Mouse (Mus musculus) CH12.LX (cell line): ENCODE measurements around the gene Spns3. TPM values are rescaled to one million over a fixed set of nuclear protein-coding genes. Genes with fewer than 3 reads are reported as not detected.

Experiments
- DNase-seq: peaks from one replicate; pipeline ENCODE4 v3.0.0-alpha.2; 2013; ENCODE audit errors: extremely low read depth
- H3K27ac ChIP-seq: 2 replicates; pipeline ENCODE4 v1.5.1; 2012; ENCODE audit warnings: low read depth, mild to moderate bottlenecking, control low read depth, moderate library complexity; ENCODE audit not compliant: insufficient read depth
- H3K27me3 ChIP-seq: replicated peaks from 2 replicates; pipeline ENCODE3; 2012; ENCODE audit warnings: inconsistent platforms
- H3K36me3 ChIP-seq, 2 experiments: replicated peaks in 1 of 2; 2 replicates each; pipeline versions ENCODE3 to v1.6.1; 2012; ENCODE audit warnings: inconsistent platforms in 1 of 2, low read length in 1 of 2, mild to moderate bottlenecking in 1 of 2, mixed read lengths in 1 of 2, moderate library complexity in 1 of 2; ENCODE audit not compliant: control insufficient read depth in 1 of 2, insufficient read depth in 1 of 2
- H3K4me1 ChIP-seq, 2 experiments: 2 replicates each; pipeline ENCODE4 v1.6.1; 2012; ENCODE audit warnings: inconsistent platforms in 1 of 2, moderate library complexity in 1 of 2; ENCODE audit not compliant: insufficient read depth in 2 of 2, control insufficient read depth in 1 of 2
- H3K4me2 ChIP-seq: 2 replicates; pipeline ENCODE4 v1.6.1; 2012; ENCODE audit warnings: low read depth, mild to moderate bottlenecking, control low read depth; ENCODE audit not compliant: poor library complexity, insufficient read depth, severe bottlenecking
- H3K4me3 ChIP-seq, 3 experiments: fragments of 150-350 bp in 1 of 3; sonication (generic) in 1 of 3; replicated peaks in 1 of 3; 2 replicates each; pipeline versions ENCODE3 to v1.5.1; 2011 to 2012; ENCODE audit warnings: low read depth in 2 of 3, low read length in 2 of 3, mild to moderate bottlenecking in 2 of 3, moderate library complexity in 2 of 3, control low read depth in 1 of 3, improper control_type of control experiment in 1 of 3, inconsistent platforms in 1 of 3, mixed read lengths in 1 of 3; ENCODE audit not compliant: poor library complexity in 1 of 3
- H3K79me2 ChIP-seq: replicated peaks from 2 replicates; pipeline ENCODE4 v1.6.1; 2012; ENCODE audit warnings: mild to moderate bottlenecking, moderate library complexity; ENCODE audit not compliant: control insufficient read depth, poor library complexity, insufficient read depth, severe bottlenecking; ENCODE audit errors: extremely low read depth
- H3K9ac ChIP-seq: 2 replicates; pipeline ENCODE4 v1.6.1; 2012; ENCODE audit warnings: low read depth, mild to moderate bottlenecking, control low read depth, moderate library complexity; ENCODE audit not compliant: insufficient read depth
- H3K9me3 ChIP-seq: replicated peaks from 2 replicates; pipeline ENCODE3; 2012; ENCODE audit warnings: low read length, inconsistent platforms, mixed read lengths
- BHLHE40 ChIP-seq: IDR thresholded peaks from 2 replicates; pipeline ENCODE4 v1.6.1; 2011; ENCODE audit warnings: mild to moderate bottlenecking, low read depth, low read length, improper control_type of control experiment
- CHD2 ChIP-seq: IDR thresholded peaks from 2 replicates; pipeline ENCODE4 v1.6.1; 2011; ENCODE audit warnings: low read length, improper control_type of control experiment
- CTCF ChIP-seq, 2 experiments: IDR thresholded peaks in 1 of 2; conservative IDR thresholded peaks in 1 of 2; 2 replicates each; pipeline ENCODE4 v1.5.1; 2011 to 2012; ENCODE audit warnings: low read depth in 2 of 2, low read length in 2 of 2, improper control_type of control experiment in 1 of 2, inconsistent platforms in 1 of 2, mild to moderate bottlenecking in 1 of 2, moderate library complexity in 1 of 2
- E2F4 ChIP-seq: IDR thresholded peaks from 2 replicates; pipeline ENCODE4 v1.6.1; 2011; ENCODE audit warnings: low read depth, low read length, improper control_type of control experiment; ENCODE audit not compliant: insufficient replicate concordance
- HCFC1 ChIP-seq: IDR thresholded peaks from 2 replicates; pipeline ENCODE4 v1.6.1; 2012; ENCODE audit warnings: low read depth, mild to moderate bottlenecking, inconsistent platforms, low read length, improper control_type of control experiment
- JUND ChIP-seq: conservative IDR thresholded peaks from 2 replicates; pipeline ENCODE4 v1.6.1; 2011; ENCODE audit warnings: low read depth, low read length, improper control_type of control experiment
- MAFK ChIP-seq: IDR thresholded peaks from 2 replicates; pipeline ENCODE4 v1.6.1; 2011; ENCODE audit warnings: low read length, improper control_type of control experiment; ENCODE audit not compliant: insufficient replicate concordance
- MEF2A ChIP-seq: IDR thresholded peaks from 2 replicates; pipeline ENCODE4 v1.6.1; 2014; ENCODE audit warnings: low read depth, mild to moderate bottlenecking, inconsistent platforms, low read length, improper control_type of control experiment, borderline replicate concordance
- NELFE ChIP-seq: IDR thresholded peaks from 2 replicates; pipeline ENCODE4 v1.6.1; 2011; ENCODE audit warnings: low read depth, low read length, improper control_type of control experiment
- POLR2A ChIP-seq: IDR thresholded peaks from 2 replicates; pipeline ENCODE4 v1.6.1; 2011; ENCODE audit warnings: low read depth, mild to moderate bottlenecking, improper control_type of control experiment, low read length
- POLR2AphosphoS2 ChIP-seq: IDR thresholded peaks from 2 replicates; pipeline ENCODE4 v1.6.1; 2011; ENCODE audit warnings: low read depth, low read length, improper control_type of control experiment
- RCOR1 ChIP-seq: conservative IDR thresholded peaks from 2 replicates; pipeline ENCODE4 v1.6.1; 2012; ENCODE audit warnings: low read depth, mild to moderate bottlenecking, inconsistent platforms, low read length, improper control_type of control experiment
- SIN3A ChIP-seq: IDR thresholded peaks from 2 replicates; pipeline ENCODE4 v1.6.1; 2012; ENCODE audit warnings: low read length, improper control_type of control experiment, inconsistent platforms
- SMC3 ChIP-seq: IDR thresholded peaks from 2 replicates; pipeline ENCODE4 v1.6.1; 2011; ENCODE audit warnings: low read depth, low read length, improper control_type of control experiment
- UBTF ChIP-seq: IDR thresholded peaks from 2 replicates; pipeline ENCODE4 v1.6.1; 2012; ENCODE audit warnings: low read depth, mild to moderate bottlenecking, inconsistent platforms, low read length, improper control_type of control experiment, moderate library complexity
- ZC3H11A ChIP-seq: IDR thresholded peaks from 2 replicates; pipeline ENCODE4 v1.6.1; 2012; ENCODE audit warnings: low read depth, mild to moderate bottlenecking, inconsistent platforms, low read length, improper control_type of control experiment
- dilution Hi-C: fragments of 300-500 bp; cut with MboI; formaldehyde crosslinking; loops from 2 replicates; pipeline ENCODE4 v1.14.3; 2020; ENCODE audit warnings: low sequenced_read_pairs; ENCODE audit not compliant: extremely low pct_unique_long_range_greater_than_20kb, extremely low pct_ligation_motif_present
- in situ Hi-C: fragments of 300-500 bp; cut with MboI; formaldehyde crosslinking; loops from 3 replicates; pipeline ENCODE4 v1.14.3; 2019; ENCODE audit warnings: low sequenced_read_pairs, low pct_ligation_motif_present, low pct_unique_long_range_greater_than_20kb, mixed read lengths
- polyA plus RNA-seq: library from polyadenylated mRNA; unstranded; fragments of >175 nt; gene quantifications from 2 replicates; pipeline ENCODE4 v1.2.1, GENCODE M21; 2012; ENCODE audit warnings: low read depth; ENCODE audit not compliant: insufficient read length
- total RNA-seq, 2 experiments: library from RNA; depleted of rRNA; stranded (reverse); fragments of 300-350 nt in 1 of 2; fragments of >200 nt in 1 of 2; gene quantifications; 2 replicates each; pipeline ENCODE4 v1.2.3; 2012 to 2014

Spns3 gene
- total and polyA plus RNA-seq, 3 experiments: 0.21 to 1.8 (median 1.0) TPM

- peaks cover 20% of the 10 kb centered on the region for H3K27me3 ChIP-seq
- dilution Hi-C loops: no loop called here
- in situ Hi-C loops: no loop called here
Measured at GRCm38 (mm10) chr11:72479499-72479898, 70.8 kb downstream of the Spns3 start.

GRCm38 (mm10) chr11:72478228-72478627, 72.1 kb downstream of the Spns3 start:
- DNase-seq: no peak
- H3K9ac ChIP-seq: no peak overlapping the region
- peaks cover 17% of the 10 kb centered on the region for H3K27me3 ChIP-seq
- TF ChIP-seq JUND: no peak
- TF ChIP-seq SIN3A: no peak
- TF ChIP-seq ZC3H11A: no peak
- no peak for TF ChIP-seq CTCF (conservative IDR thresholded peaks at IDR 0.05 in 1 of 2, IDR thresholded peaks at IDR 0.05 in 1 of 2; ENCODE audit: low read depth in 2 of 2, low read length in 2 of 2)
- no peak for TF ChIP-seq E2F4
- no peak for TF ChIP-seq SMC3
- TF ChIP-seq RCOR1: no peak
- no peak for TF ChIP-seq UBTF
- TF ChIP-seq CHD2: no peak
- TF ChIP-seq POLR2A: no peak
- TF ChIP-seq BHLHE40: no peak
- no peak for TF ChIP-seq NELFE
- no peak for TF ChIP-seq POLR2AphosphoS2
- TF ChIP-seq MEF2A: no peak
- no peak for TF ChIP-seq HCFC1
- TF ChIP-seq, all 38 proteins: peak for 0
- no peak overlapping the region for H3K4me3 ChIP-seq
- dilution Hi-C loops (no loop called here), in situ Hi-C loops (no loop called here)
- no peak overlapping the region for H3K4me2 ChIP-seq
- no peaks in the 10 kb centered on the region for H3K36me3 ChIP-seq
- H3K27ac ChIP-seq: no peak overlapping the region
- no peaks in the 10 kb centered on the region for H3K79me2 ChIP-seq
- no peaks in the 10 kb centered on the region for H3K9me3 ChIP-seq
- peaks cover 0 to 3% of the 10 kb centered on the region in 2 experiments; a peak in 1 of 4 replicates for H3K4me1 ChIP-seq

More at GRCm38 (mm10) chr11:72479499-72479898, 70.8 kb downstream of the Spns3 start:
- no peak overlapping the region for H3K27ac ChIP-seq
- no peaks in the 10 kb centered on the region for H3K36me3 ChIP-seq
- peak; percentile 90 for TF ChIP-seq MAFK
- no peak for TF ChIP-seq JUND
- H3K79me2 ChIP-seq: no peaks in the 10 kb centered on the region
- no peak overlapping the region for H3K9ac ChIP-seq
- H3K9me3 ChIP-seq: no peaks in the 10 kb centered on the region
- no peak for DNase-seq
- H3K4me1 ChIP-seq: peaks cover 0 to 4% of the 10 kb centered on the region in 2 experiments; a peak in 1 of 4 replicates
- H3K4me2 ChIP-seq: no peak overlapping the region
- H3K4me3 ChIP-seq: no peak overlapping the region
